Mouse (Mus musculus): ENCODE results near the gene Cnksr3. TPM values are rescaled to one million over a fixed set of nuclear protein-coding genes. Genes with fewer than 3 reads are reported as not detected.

The Cnksr3 gene
- 3.2 and 3.7 TPM in 2 replicates for polyA plus RNA-seq (2012; rRNA removed)

DNA sequence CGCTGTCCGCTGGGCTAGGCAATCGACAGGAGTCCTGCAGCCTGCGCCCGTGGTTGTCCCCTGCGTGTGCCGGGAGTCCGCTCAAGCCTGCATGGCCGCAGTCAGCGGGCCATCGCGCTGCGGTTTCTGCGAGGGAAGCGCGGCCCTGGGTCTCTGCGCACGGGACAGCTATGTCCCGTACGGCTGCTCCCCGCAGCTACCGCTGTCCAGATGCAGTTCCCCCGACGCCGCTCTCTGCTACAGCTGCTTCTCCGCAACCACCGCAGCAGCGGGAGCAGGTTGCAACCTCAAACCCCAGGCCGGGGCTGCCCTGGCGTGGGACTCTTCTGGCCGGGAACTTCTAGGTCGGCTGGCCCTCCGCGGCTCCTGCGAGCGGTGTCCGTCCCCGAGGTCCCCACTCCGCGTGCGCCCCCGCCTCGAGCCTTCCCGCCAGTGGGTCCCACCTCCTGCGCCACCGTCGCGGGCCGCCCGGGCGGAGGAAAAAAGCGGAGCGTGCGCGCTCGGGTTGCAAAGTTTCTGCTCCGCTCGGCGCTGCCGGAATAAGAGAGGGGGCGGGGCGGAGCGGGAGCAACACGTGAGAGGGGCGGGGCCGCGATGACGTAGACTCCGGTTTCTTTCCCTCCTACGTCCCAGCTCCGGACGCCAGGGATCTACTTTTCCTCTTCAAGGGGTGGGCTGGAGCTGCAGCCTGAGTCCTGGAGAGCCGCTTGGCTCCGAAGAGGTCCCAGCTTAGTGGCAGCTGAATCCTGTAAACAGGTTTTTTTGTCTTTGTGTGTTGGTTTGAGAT is at the start of gene Cnksr3:
Cnksr3 (minus strand) TSS at position 542 of the 787 bp plus-strand sequence.

Other genes starting within 250 kb of the Cnksr3 start
- gene Ipcef1, start 159.8 kb downstream of the Cnksr3 start, polyA plus RNA-seq (2012; rRNA removed) = 0.01 and 0.02 TPM in 2 replicates